Mouse (Mus musculus): ENCODE measurements at regions not wholly inside any gene's neighbourhood (a gene's known extent, or its start where the extent isn't known, plus 50 kb on each side); places are given as distances from the start of the nearest gene placed in this dataset.

- no peak for DNase-seq (ENCODE audit: low spot score in 2 of 2)
Measured at GRCm38 (mm10) chr13:107835756-107836385, 208.4 kb upstream of the Smim15 start.

GRCm38 (mm10) chr13:107831997-107832396, 212.2 kb upstream of the Smim15 start:
- no peak for DNase-seq (ENCODE audit: low spot score in 2 of 2)

- peak; percentile 89 to 91 for DNase-seq (ENCODE audit: low spot score in 2 of 2)
Measured at GRCm38 (mm10) chr13:107831221-107831681, 213.0 kb upstream of the Smim15 start.

- no peak for DNase-seq (ENCODE audit: low spot score in 2 of 2)
Measured at GRCm38 (mm10) chr13:107830281-107830680, 214.0 kb upstream of the Smim15 start.

- no peak for DNase-seq (ENCODE audit: low spot score in 2 of 2)
Measured at GRCm38 (mm10) chr13:107829861-107830260, 214.4 kb upstream of the Smim15 start.

- DNase-seq (ENCODE audit: low spot score in 2 of 2), result no peak
Measured at GRCm38 (mm10) chr13:107825636-107826035, 218.6 kb upstream of the Smim15 start.

GRCm38 (mm10) chr13:107823342-107823741, 220.9 kb upstream of the Smim15 start:
- DNase-seq (ENCODE audit: low spot score in 2 of 2), result no peak

GRCm38 (mm10) chr13:107822198-107822597, 222.0 kb upstream of the Smim15 start:
- no peak for DNase-seq (ENCODE audit: low spot score in 2 of 2)

GRCm38 (mm10) chr13:107813562-107814161, 230.6 kb upstream of the Smim15 start:
- no peak for DNase-seq (ENCODE audit: low spot score in 2 of 2)

- DNase-seq (ENCODE audit: low spot score in 2 of 2), result no peak
Measured at GRCm38 (mm10) chr13:107812014-107812413, 232.2 kb upstream of the Smim15 start.

- no peak for DNase-seq (ENCODE audit: low spot score in 2 of 2)
Measured at GRCm38 (mm10) chr13:107810802-107811192, 233.4 kb upstream of the Smim15 start.

- DNase-seq (ENCODE audit: low spot score in 2 of 2), result no peak
Measured at GRCm38 (mm10) chr13:107810060-107810801, 234.0 kb upstream of the Smim15 start.

GRCm38 (mm10) chr13:107808961-107809360, 235.3 kb upstream of the Smim15 start:
- no peak for DNase-seq (ENCODE audit: low spot score in 2 of 2)

- no peak for DNase-seq (ENCODE audit: low spot score in 2 of 2)
Measured at GRCm38 (mm10) chr13:107804418-107804817, 239.8 kb upstream of the Smim15 start.

- DNase-seq (ENCODE audit: low spot score in 2 of 2), result no peak
Measured at GRCm38 (mm10) chr13:107799199-107799945, 244.9 kb upstream of the Smim15 start.

- DNase-seq (ENCODE audit: low spot score in 2 of 2), result no peak
Measured at GRCm38 (mm10) chr13:107798144-107798543, 246.1 kb upstream of the Smim15 start.

- DNase-seq (ENCODE audit: low spot score in 2 of 2), result no peak
Measured at GRCm38 (mm10) chr13:107795516-107795915, 248.7 kb upstream of the Smim15 start.

GRCm38 (mm10) chr13:107791770-107792169, 252.5 kb upstream of the Smim15 start:
- DNase-seq (ENCODE audit: low spot score in 2 of 2), result no peak

GRCm38 (mm10) chr13:107784971-107785370, 259.3 kb upstream of the Smim15 start:
- no peak for DNase-seq (ENCODE audit: low spot score in 2 of 2)

- DNase-seq (ENCODE audit: low spot score in 2 of 2), result no peak
Measured at GRCm38 (mm10) chr13:107781741-107782140, 262.5 kb upstream of the Smim15 start.

GRCm38 (mm10) chr13:107781221-107781620, 263.0 kb upstream of the Smim15 start:
- no peak for DNase-seq (ENCODE audit: low spot score in 2 of 2)

GRCm38 (mm10) chr13:107779591-107779990, 264.7 kb upstream of the Smim15 start:
- no peak for DNase-seq (ENCODE audit: low spot score in 2 of 2)

Data from frontal cortex, postnatal 36 days (tissue).